Mouse (Mus musculus) limb, embryonic 11.5 days (tissue): ENCODE data around the gene Sipa1. TPM values are rescaled to one million over a fixed set of nuclear protein-coding genes. Genes with fewer than 3 reads are reported as not detected.
A peak's percentile ranks its signal among the peaks of the same experiment; 100 is the strongest.

Source experiments
- ATAC-seq: fragments of 200-750 bp; cut with Nextera tagmentation; 2 replicates; pipeline ENCODE4 v1.8.0; 2017; ENCODE audit warnings: low read depth; ENCODE audit not compliant: insufficient number of reproducible peaks, low FRiP score, low TSS enrichment
- DNase-seq: peaks from one replicate; pipeline ENCODE4 v3.0.0-alpha.2; 2015; ENCODE audit warnings: low spot score
- H3K27ac ChIP-seq: fragments of 300-500 bp; sonication (generic); replicated peaks from 2 replicates; pipeline ENCODE4 v1.5.1; 2014; ENCODE audit warnings: low read depth, mild to moderate bottlenecking, low read length
- H3K27me3 ChIP-seq: fragments of 300-500 bp; sonication (generic); 2 replicates; pipeline ENCODE4 v1.6.1; 2014; ENCODE audit warnings: mild to moderate bottlenecking, low read length, mixed read lengths; ENCODE audit not compliant: control insufficient read depth, insufficient read depth
- H3K36me3 ChIP-seq: fragments of 300-500 bp; sonication (generic); 2 replicates; pipeline ENCODE4 v1.6.1; 2014; ENCODE audit warnings: mild to moderate bottlenecking, low read length, moderate library complexity, mixed read lengths; ENCODE audit not compliant: control insufficient read depth, insufficient read depth
- H3K4me1 ChIP-seq: fragments of 300-500 bp; sonication (generic); 2 replicates; pipeline ENCODE4 v1.6.1; 2014; ENCODE audit warnings: low read length, mixed read lengths; ENCODE audit not compliant: control insufficient read depth, insufficient read depth
- H3K4me2 ChIP-seq: fragments of 300-500 bp; sonication (generic); 2 replicates; pipeline ENCODE4 v1.6.1; 2014; ENCODE audit warnings: low read depth, mild to moderate bottlenecking, moderate library complexity; ENCODE audit not compliant: severe bottlenecking
- H3K4me3 ChIP-seq: fragments of 300-500 bp; sonication (generic); 2 replicates; pipeline ENCODE4 v1.5.1; 2014; ENCODE audit warnings: low read depth, low read length
- H3K9ac ChIP-seq: fragments of 300-500 bp; sonication (generic); 2 replicates; pipeline ENCODE4 v1.6.1; 2014; ENCODE audit warnings: mild to moderate bottlenecking, low read length
- H3K9me3 ChIP-seq: fragments of 300-500 bp; sonication (generic); 2 replicates; pipeline ENCODE4 v1.6.1; 2016; ENCODE audit warnings: low read length; ENCODE audit not compliant: control insufficient read depth
- WGBS: fragments of 180-500 bp; shearing (Covaris S2); extraction: QIAGEN DNeasy Blood & Tissue Kit; methylation state at CpG from one replicate; pipeline ENCODE4 v1.1.7; 2014; 5-methylcytosine and 5-hydroxymethylcytosine counted together
- polyA plus RNA-seq: library from polyadenylated mRNA; unstranded; fragments of >200 nt; fragmentation: Nextera tagmentation; extraction: Ambion mirVana; gene quantifications from 2 replicates; pipeline ENCODE4 v1.2.1, GENCODE M21; 2014

The Sipa1 gene
- polyA plus RNA-seq, 1 experiment from 2014 or later: 19.0 TPM

DNA sequence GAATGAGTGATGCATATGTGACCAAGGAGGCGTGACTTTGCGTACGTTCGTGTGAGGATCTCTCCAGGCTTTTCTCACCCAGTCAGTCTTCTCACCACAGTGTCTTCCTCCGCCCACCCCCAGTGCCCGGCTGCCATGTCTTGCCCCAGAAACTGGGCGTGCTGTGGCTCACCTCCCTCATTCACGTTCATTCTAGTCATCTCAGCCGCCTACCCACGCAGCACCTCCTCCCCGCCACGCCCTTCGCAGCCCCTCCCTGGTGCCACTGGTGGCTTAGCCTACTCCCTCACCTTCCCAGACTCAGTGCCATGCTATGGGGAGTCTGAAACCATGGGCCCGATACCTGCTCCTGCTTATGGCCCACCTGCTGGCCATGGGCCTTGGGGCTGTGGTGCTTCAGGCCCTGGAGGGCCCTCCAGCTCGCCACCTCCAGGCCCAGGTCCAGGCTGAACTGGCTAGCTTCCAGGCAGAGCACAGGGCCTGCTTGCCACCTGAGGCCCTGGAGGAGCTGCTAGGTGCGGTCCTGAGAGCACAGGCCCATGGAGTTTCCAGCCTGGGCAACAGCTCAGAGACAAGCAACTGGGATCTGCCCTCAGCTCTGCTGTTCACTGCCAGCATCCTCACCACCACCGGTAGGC is 40.8 kb upstream of the Sipa1 start, which contains the start of gene Kcnk7:
Gene Kcnk7 (plus strand): TSS at position 205 of the 638 bp plus-strand sequence.
- DNase-seq (no peak), ATAC-seq (no peak)
- H3K27ac ChIP-seq: no peak within 1 kb of the TSS
- H3K9me3 ChIP-seq: no peaks in the 10 kb centered on the region
- no peaks in the 10 kb centered on the region for H3K27me3 ChIP-seq
- peaks cover 26% of the 10 kb centered on the region for H3K36me3 ChIP-seq
- H3K9ac ChIP-seq: no peak within 1 kb of the TSS
- 0 out of 2 replicates have a peak, but pooled peaks cover 2% of the 10 kb centered on the region for H3K4me1 ChIP-seq
- H3K4me2 ChIP-seq: no peak within 1 kb of the TSS
- H3K4me3 ChIP-seq: 0 out of 2 replicates have a peak within 1 kb of the TSS, but pooled peaks have one; percentile 6
- 68% methylated on average over 17 of the region's 17 CpGs for WGBS

DNA sequence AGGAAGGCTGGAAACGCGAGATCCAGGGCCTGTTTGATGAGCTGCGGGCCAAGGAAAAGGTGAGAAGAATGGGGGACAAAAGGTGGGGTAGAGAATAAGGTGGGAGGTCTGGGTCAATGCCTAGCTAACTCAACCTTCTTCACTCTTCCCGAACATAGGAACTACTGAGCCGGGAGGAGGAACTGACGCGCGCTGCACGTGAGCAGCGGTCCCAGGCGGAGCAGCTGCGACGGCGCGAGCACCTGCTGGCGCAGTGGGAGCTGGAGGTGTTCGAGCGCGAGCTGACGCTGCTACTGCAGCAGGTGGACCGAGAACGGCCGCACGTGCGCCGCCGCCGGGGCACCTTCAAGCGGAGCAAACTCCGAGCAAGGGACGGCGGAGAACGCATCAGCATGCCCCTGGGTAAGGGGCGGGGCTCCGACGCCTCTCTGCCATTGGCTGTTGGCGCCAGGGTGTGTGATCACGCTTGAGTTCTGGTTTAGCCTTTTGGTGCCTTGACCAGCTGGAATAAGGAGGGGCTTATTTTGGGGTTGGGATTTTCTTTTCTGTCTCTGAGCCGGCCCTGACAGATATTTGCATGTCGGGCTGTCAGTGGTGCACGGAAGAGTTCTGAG is 32.4 kb upstream of the Sipa1 start:
- no peak overlapping the region for H3K9ac ChIP-seq
- DNase-seq (peak; percentile 63), ATAC-seq (no peak)
- H3K9me3 ChIP-seq: no peaks in the 10 kb centered on the region
- H3K27ac ChIP-seq: no peak overlapping the region
- peak overlapping the region; percentile 44 for H3K4me2 ChIP-seq
- H3K4me3 ChIP-seq: peak overlapping the region; percentile 16; the same call in 1 of the 2 replicates
- peaks cover 30% of the 10 kb centered on the region for H3K36me3 ChIP-seq
- H3K4me1 ChIP-seq: peaks cover 27% of the 10 kb centered on the region
- 13% methylated on average over 41 of the region's 41 CpGs for WGBS
- no peaks in the 10 kb centered on the region for H3K27me3 ChIP-seq

GRCm38 (mm10) chr19:5693801-5694200 is 30.3 kb upstream of the Sipa1 start:
- no peak overlapping the region for H3K9ac ChIP-seq
- H3K4me1 ChIP-seq: peaks cover 35% of the 10 kb centered on the region
- peaks cover 21% of the 10 kb centered on the region for H3K36me3 ChIP-seq
- no peaks in the 10 kb centered on the region for H3K27me3 ChIP-seq
- H3K9me3 ChIP-seq: no peaks in the 10 kb centered on the region
- DNase-seq (no peak), ATAC-seq (no peak)
- H3K4me3 ChIP-seq: no peak overlapping the region
- H3K27ac ChIP-seq: no peak overlapping the region
- WGBS: 83% methylated on average over 6 of the region's 6 CpGs
- no peak overlapping the region for H3K4me2 ChIP-seq

DNA sequence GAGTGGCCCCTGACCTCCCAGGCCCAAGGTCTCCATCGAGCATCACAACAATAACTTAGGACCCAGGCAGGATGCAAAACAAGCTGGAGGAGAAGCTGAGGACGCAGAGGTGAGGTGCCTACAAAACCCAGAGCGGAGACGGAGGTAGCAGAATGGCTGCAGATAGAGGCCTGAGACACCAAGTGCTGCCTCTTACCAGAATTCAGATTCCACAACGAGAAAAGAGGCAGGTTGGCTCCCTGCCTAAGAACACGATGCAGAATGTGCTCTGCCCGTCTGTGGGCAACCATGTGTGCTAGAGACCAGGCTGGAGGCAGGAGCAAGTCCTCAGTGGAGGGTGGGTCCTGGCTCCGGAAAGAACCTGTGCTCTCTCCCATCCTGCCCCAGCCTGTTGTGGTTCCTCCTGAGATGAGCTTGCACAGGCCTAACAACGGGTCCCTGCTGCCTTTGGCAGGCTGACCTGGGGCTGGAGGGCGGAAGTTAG is 29.4 kb upstream of the Sipa1 start:
- Histone ChIP-seq H3K9ac (no peak overlapping the region), H3K27ac (peak overlapping the region; percentile 22; the same call in 1 of the 2 replicates), H3K9me3 (no peaks in the 10 kb centered on the region), H3K36me3 (peaks cover 21% of the 10 kb centered on the region), H3K4me2 (peak overlapping the region; percentile 99; the same call in 1 of the 2 replicates), H3K4me1 (peaks cover 35% of the 10 kb centered on the region), H3K27me3 (no peaks in the 10 kb centered on the region), H3K4me3 (0 out of 2 replicates have a peak overlapping the region, but pooled peaks have one; percentile 7)
- DNase-seq (no peak), ATAC-seq (no peak)
- 85% methylated on average over 10 of the region's 10 CpGs for WGBS

GRCm38 (mm10) chr19:5692086-5692912 is 28.8 kb upstream of the Sipa1 start:
- H3K36me3 ChIP-seq: peaks cover 18% of the 10 kb centered on the region
- 78% methylated on average over 10 of the region's 10 CpGs for WGBS
- peak overlapping the region; percentile 99 for H3K4me2 ChIP-seq
- peak overlapping the region; percentile 44 for H3K9ac ChIP-seq
- no peak for DNase-seq
- peak overlapping the region; percentile 22 for H3K27ac ChIP-seq
- no peaks in the 10 kb centered on the region for H3K27me3 ChIP-seq
- peak overlapping the region; percentile 96 for H3K4me3 ChIP-seq
- peaks cover 41% of the 10 kb centered on the region for H3K4me1 ChIP-seq
- no peak for ATAC-seq
- H3K9me3 ChIP-seq: no peaks in the 10 kb centered on the region

DNA sequence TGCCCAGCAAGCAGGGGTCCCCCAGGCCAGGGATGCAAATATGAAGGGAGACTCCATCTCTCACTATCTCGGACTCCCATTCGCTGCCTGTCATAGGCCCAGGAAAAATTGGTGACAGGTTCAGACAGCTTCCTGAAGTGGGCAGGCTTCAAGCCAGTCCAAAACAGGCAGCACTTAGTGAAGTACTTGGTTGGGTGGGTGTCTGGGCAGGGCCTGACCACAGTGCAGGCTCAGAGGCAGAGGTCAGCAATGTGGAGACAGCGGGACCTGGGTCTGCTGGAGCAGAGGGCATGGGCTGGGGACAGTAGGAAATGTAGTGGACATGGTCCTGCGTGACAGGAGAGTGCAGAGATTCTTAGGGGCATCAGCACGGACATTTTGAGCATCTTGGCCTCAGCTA is 28.1 kb upstream of the Sipa1 start:
- H3K4me1 ChIP-seq: peaks cover 43% of the 10 kb centered on the region
- DNase-seq: no peak
- H3K36me3 ChIP-seq: peaks cover 18% of the 10 kb centered on the region
- H3K9me3 ChIP-seq: no peaks in the 10 kb centered on the region
- H3K27me3 ChIP-seq: no peaks in the 10 kb centered on the region
- peak overlapping the region; percentile 96 for H3K4me3 ChIP-seq
- H3K4me2 ChIP-seq: peak overlapping the region; percentile 99
- no peak for ATAC-seq
- WGBS: 88% methylated on average over 5 of the region's 5 CpGs
- H3K27ac ChIP-seq: peak overlapping the region; percentile 10; the same call in 1 of the 2 replicates
- peak overlapping the region; percentile 44 for H3K9ac ChIP-seq

DNA sequence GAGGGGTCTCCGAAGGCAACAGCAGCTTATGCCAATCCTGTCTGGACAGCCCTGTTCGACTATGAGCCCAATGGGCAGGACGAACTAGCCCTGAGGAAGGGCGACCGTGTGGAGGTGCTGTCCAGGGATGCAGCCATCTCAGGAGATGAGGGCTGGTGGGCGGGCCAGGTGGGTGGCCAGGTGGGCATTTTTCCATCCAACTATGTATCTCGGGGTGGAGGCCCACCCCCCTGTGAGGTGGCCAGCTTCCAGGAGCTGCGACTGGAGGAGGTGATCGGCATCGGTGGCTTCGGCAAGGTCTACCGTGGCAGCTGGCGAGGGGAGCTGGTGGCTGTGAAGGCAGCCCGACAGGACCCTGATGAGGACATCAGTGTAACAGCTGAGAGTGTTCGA is 26.8 kb upstream of the Sipa1 start:
- Histone ChIP-seq H3K4me2 (peak overlapping the region; percentile 99), H3K9me3 (no peaks in the 10 kb centered on the region), H3K36me3 (peaks cover 26% of the 10 kb centered on the region)

More for the DNA sequence above, 26.8 kb upstream of the Sipa1 start:
- peak overlapping the region; percentile 83 for H3K27ac ChIP-seq
- no peaks in the 10 kb centered on the region for H3K27me3 ChIP-seq
- DNase-seq: no peak
- peak overlapping the region; percentile 96 for H3K4me3 ChIP-seq
- 77% methylated on average over 15 of the region's 15 CpGs for WGBS
- peak overlapping the region; percentile 86 for H3K9ac ChIP-seq
- ATAC-seq: no peak
- H3K4me1 ChIP-seq: peaks cover 36% of the 10 kb centered on the region
